Mouse (Mus musculus) thymus, adult 2 months (tissue): ENCODE results near the gene Foxr1.

Experiments
- CTCF ChIP-seq: fragments of 200-500 bp; IDR thresholded peaks from 2 replicates; pipeline ENCODE4 v1.5.1; 2012; ENCODE audit warnings: mild to moderate bottlenecking, control low read depth, low read length, moderate library complexity, borderline replicate concordance; ENCODE audit not compliant: control insufficient read depth, poor library complexity, insufficient read depth; ENCODE audit errors: extremely low read depth
- POLR2A ChIP-seq: fragments of 200-500 bp; IDR thresholded peaks from 2 replicates; pipeline ENCODE4 v1.6.1; 2012; ENCODE audit warnings: mild to moderate bottlenecking, low read length, control low read depth, moderate library complexity; ENCODE audit not compliant: control insufficient read depth, poor library complexity, insufficient read depth; ENCODE audit errors: extremely low read depth

DNA sequence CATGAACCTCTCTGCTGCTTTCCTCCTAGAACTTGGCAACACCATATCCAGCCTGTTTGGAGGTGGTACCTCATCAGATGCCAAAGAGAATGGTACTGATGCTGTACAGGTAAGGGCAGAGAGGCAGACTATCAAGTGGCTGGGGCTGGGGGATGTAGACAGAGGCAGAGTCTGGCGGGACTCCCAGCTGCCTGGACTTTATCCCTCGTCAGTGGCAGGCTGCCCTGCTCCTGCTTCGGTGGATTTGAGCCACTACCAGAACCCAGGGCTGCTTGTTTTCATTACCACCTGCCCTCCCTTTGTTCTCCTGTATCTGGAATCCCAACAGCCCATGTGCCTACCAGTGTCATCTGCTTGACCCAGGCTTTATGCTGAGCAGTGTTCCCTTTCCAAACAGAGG lies 53.7 kb downstream of the Foxr1 start:
- TF ChIP-seq CTCF = no peak
- TF ChIP-seq POLR2A = no peak
